Mouse (Mus musculus) 3134 (cell line): ENCODE measurements around the gene Socs4.

Experiments
- DNase-seq: peaks from one replicate; pipeline ENCODE4 v3.0.0-alpha.2; 2011; ENCODE audit warnings: low spot score; ENCODE audit not compliant: insufficient read length; ENCODE audit errors: extremely low read depth

The Socs4 gene

GRCm38 (mm10) chr14:47335300-47335699 is 58.6 kb downstream of the Socs4 start:
- DNase-seq: no peak

GRCm38 (mm10) chr14:47340231-47340925 is 63.6 kb downstream of the Socs4 start:
- no peak for DNase-seq

- no peak for DNase-seq
These were observed 65.1 kb downstream of the Socs4 start for GRCm38 (mm10) chr14:47341811-47342291.
